Mouse (Mus musculus) gonadal fat pad, adult 2 months (tissue): Measurements from ENCODE around the gene Txn1. TPM values are rescaled to one million over a fixed set of nuclear protein-coding genes. Genes with fewer than 3 reads are reported as not detected.

Experiments used
- DNase-seq: peaks from one replicate; pipeline ENCODE4 v3.0.0-alpha.2; 2012; ENCODE audit warnings: low read depth
- polyA plus RNA-seq: library from polyadenylated mRNA; depleted of rRNA; stranded (reverse); fragments of >200 nt; gene quantifications from 2 replicates; pipeline ENCODE4 v1.2.3, GENCODE M21; 2012

The Txn1 gene
- polyA plus RNA-seq, 1 experiment, result 169 TPM

GRCm38 (mm10) chr4:57940631-57941030 is 15.6 kb downstream of the Txn1 start:
- DNase-seq, result no peak

- DNase-seq, result no peak
Measured at GRCm38 (mm10) chr4:57937292-57937691, 18.9 kb downstream of the Txn1 start.

DNA sequence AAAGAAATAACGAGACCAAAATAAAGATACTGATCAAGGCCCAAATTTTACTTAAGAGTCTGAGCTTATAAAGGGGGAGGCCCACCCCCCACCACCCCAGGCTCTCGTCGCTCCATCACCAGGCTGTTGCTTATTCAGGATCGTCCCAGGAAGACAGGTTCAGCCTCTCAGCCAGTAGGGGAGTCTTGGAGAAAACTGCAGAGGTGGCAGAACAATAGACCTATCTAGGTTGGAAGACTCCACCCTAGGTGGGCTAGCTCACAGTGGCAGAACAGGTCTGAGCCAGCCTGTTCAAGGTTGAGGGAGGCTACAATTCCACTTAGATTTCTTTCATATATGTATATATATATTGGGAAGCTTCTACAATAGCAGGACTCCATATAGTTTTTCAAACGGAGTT is 22.0 kb downstream of the Txn1 start:
- no peak for DNase-seq

GRCm38 (mm10) chr4:57930559-57931170 is 25.5 kb downstream of the Txn1 start:
- no peak for DNase-seq

DNA sequence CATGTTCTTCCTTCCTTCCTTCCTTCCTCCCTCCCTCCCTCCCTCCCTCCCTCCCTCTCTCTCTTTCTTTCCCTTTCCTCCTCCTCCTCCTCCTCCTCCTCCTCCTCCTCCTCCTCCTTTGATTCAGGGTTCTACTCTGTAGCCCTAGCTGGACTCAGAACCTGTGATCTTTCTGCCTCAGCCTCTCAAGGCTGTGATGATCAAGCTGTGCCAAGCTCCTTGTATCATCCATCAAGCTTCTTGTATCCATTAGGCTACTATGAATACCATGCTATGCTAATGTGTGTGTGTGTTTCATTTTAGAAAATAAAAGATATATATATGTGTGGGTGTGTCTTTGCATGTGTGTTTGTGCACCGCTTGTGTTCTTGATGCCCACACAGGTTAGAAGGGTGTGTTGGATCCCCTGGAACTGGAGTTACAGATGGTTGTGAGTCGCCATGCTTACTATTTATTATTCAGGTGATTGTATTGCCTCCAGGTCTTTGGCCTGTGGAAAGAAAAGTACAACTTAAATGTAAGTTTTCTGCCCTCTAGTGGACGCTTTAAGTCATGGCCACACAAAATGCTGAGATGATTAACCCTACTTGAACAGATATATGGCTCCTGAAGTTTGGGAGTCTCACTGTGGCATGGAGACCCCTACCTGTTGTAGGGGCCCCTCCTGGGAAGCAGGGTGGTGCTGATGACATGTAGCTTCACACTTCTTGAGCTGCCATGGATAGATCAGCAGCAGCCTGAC is 28.6 kb downstream of the Txn1 start:
- no peak for DNase-seq

DNA sequence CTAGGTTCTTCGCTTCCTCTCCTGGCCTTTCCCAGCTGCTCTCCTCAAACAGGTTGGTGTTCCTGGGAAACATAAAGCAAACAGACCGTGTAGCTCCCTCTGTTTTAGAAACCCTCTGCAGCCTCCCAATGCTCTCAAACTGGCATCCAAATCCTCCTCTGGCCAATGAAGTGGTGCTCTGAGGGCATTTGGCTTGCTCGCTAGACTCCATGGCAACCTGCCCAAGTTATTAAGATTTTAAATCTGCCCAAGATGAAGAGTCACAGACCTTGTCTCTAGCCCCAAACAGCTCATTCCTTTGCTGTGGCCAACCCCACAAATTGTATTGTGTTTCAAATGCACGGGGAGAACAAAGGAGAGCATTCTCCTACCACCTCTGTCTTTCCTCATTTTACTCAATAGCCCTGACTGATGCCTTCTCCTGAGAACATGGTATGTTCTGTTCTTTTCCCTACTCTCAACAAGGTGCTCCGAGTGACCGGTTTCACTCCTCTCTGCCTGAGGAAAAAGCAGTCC is 31.6 kb downstream of the Txn1 start:
- no peak for DNase-seq

DNA sequence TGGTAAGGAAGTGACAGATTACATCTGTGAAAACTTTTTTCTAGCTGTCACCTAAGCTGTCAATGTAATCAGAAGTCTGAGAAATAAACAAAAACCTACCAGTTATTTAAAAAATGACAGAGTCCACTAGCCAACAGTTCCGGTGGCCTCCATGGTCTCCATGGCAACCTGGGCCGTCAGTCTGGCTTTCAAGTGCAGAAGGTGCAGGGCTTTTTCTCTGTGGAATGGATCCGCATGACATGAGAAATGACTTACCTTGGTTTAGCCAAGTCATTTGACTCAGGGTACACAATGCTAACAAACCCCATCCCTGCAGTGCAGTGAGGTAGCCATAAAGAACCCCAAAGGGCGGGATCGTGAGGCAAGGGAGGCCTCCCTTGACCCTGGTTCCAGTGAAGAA is 34.0 kb downstream of the Txn1 start:
- DNase-seq, result no peak

DNA sequence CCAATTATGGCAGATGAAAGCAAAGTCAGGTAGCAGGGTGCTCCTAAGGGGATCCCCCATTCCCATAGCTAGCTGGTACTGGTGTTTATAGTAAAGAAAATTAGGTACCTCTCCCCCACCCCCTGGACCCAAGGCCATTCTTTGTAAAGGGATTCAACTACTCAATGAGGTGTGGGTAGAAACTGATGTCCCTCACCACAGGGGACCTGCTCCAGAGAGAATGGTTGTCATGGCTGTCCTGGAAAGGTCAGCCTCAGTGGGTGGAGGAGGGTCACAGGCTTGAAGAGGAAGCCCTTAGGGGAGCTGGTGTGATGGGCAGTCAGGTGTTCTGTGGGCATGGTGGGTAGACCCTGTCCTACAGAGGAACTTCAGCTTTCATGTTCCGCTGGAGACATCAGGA is 35.7 kb downstream of the Txn1 start:
- DNase-seq, result no peak

GRCm38 (mm10) chr4:57919494-57920423 is 36.5 kb downstream of the Txn1 start:
- no peak for DNase-seq

GRCm38 (mm10) chr4:57916711-57917110 is 39.5 kb downstream of the Txn1 start:
- no peak for DNase-seq

DNA sequence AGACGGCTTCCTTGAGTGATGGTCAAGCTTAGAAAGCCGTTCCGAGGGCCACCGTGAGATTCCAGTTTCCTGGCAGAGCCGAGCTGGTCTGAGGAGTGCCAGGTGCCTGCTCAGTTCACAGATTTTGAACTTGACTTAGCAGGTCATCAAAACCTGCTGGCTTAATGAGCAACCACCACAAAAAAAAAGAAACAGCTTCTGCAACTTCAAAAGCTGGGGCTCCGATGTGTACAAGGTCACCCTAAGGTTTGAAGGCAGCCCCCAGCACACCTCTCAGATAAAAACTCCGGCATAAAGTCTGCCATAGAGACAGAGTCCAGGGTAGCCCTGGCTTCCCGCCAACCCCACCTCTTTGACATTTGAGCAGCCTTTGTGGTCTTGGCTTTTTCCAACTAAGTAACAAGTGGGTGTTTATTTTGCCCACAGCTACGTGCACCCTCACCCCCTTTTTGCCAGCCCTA is 40.0 kb downstream of the Txn1 start, which contains the start of gene D630039A03Rik:
D630039A03Rik (minus strand) TSS at position 97 of the 461 bp plus-strand sequence.
- no peak for DNase-seq

DNA sequence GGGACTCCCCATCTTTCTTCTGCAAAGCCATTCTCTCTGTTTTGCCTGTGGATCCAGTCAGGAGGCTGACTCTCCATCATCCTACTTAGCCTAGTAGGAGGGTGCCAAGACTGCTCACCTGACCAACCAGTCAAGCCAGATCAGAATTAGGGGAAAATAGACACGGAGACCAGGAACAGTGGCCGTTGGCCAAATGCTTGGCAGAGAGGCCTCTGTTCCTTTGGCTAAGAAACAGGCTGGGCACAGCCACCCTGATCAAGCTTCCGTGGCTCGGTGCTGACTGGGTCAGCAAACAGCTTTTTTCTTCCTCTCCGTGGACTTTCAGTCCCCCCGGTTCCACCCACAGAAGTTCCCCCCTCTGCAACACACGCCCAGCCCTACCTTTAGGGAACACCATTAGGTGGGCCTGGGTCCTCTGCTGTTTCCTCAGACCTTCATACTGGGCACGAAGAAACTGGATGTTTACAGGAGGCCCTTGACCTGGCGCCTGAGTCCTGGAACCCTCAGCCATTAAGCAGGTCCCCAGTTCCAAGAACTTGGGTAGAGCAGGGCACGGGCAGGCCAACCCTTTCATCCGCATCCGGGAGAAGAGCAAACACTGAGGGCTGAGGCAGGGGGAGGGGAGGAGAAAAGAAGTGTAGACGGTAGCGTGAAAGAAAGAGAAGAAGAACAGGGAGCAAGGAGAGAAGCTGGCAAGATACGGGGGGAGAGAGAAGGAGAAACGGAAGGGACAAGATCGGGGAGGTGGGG is 40.8 kb downstream of the Txn1 start:
- DNase-seq, result peak; percentile 52

- no peak for DNase-seq
Measured at GRCm38 (mm10) chr4:57914193-57915190, 41.7 kb downstream of the Txn1 start.

GRCm38 (mm10) chr4:57913021-57913420 is 43.2 kb downstream of the Txn1 start:
- DNase-seq, result no peak

- peak; percentile 26 for DNase-seq
Measured at GRCm38 (mm10) chr4:57908860-57909259, 47.4 kb downstream of the Txn1 start.

GRCm38 (mm10) chr4:57906708-57907107 is 49.5 kb downstream of the Txn1 start:
- DNase-seq, result no peak

DNA sequence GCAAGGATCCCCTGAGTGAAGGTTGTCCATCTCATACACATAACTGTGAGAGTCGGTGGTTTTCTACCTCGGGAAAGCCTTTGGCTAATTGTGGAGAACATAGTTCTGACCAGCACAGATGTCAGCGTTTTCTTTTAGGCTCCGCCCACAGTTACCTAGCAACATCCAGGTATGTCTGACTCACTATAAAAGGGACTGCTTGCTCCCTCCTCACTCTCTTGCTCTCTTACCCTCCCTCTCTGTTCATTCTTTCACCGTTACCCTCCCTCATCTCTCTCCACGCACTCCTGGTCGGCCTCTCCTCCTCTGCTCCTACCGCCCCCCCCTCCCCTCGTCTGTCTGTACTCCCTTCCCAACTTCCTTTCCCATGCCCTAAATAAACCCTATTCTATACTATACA is 51.6 kb downstream of the Txn1 start:
- no peak for DNase-seq

GRCm38 (mm10) chr4:57904211-57904610 is 52.0 kb downstream of the Txn1 start:
- no peak for DNase-seq

GRCm38 (mm10) chr4:57902619-57903018 is 53.6 kb downstream of the Txn1 start:
- DNase-seq, result no peak

GRCm38 (mm10) chr4:57901210-57901609 is 55.0 kb downstream of the Txn1 start:
- no peak for DNase-seq
